Mouse (Mus musculus) brain, embryonic 14.5 days (tissue): Measurements from ENCODE around the gene Krtap11-1. TPM values are rescaled to one million over a fixed set of nuclear protein-coding genes. Genes with fewer than 3 reads are reported as not detected.

Experiments used
- DNase-seq: peaks from one replicate; pipeline ENCODE4 v3.0.0-alpha.2; 2011; ENCODE audit warnings: low read depth
- CTCF ChIP-seq: fragments of 200-500 bp; IDR thresholded peaks from 2 replicates; pipeline ENCODE4 v1.5.1; 2012; ENCODE audit warnings: inconsistent platforms, mild to moderate bottlenecking, moderate library complexity, borderline replicate concordance; ENCODE audit not compliant: insufficient read depth, insufficient read length; ENCODE audit errors: extremely low read depth
- POLR2A ChIP-seq: fragments of 200-500 bp; IDR thresholded peaks from 2 replicates; pipeline ENCODE4 v1.6.1; 2012; ENCODE audit warnings: mild to moderate bottlenecking, inconsistent platforms, borderline replicate concordance; ENCODE audit not compliant: poor library complexity, insufficient read depth, insufficient read length, severe bottlenecking; ENCODE audit errors: extremely low read depth
- polyA plus RNA-seq: library from polyadenylated mRNA; depleted of rRNA; stranded (reverse); fragments of >200 nt; gene quantifications from 2 replicates; pipeline ENCODE4 v1.2.3, GENCODE M21; 2012; rRNA removed

The Krtap11-1 gene
- polyA plus RNA-seq, result not detected in 2 replicates

- TF ChIP-seq POLR2A (no peak), CTCF (no peak)
- no peak for DNase-seq
Observed at GRCm38 (mm10) chr16:89571083-89571482, at the start of gene Krtap11-1. Krtap11-1 (minus strand) TSS chr16:89571183.

GRCm38 (mm10) chr16:89618190-89618589 lies 47.2 kb upstream of the Krtap11-1 start:
- no peak for TF ChIP-seq POLR2A
- no peak for TF ChIP-seq CTCF
- no peak for DNase-seq

GRCm38 (mm10) chr16:89617251-89617650 lies 46.3 kb upstream of the Krtap11-1 start:
- no peak for TF ChIP-seq POLR2A
- no peak for DNase-seq

- DNase-seq, result peak; percentile 68
- TF ChIP-seq POLR2A (no peak), CTCF (no peak)
Observed at GRCm38 (mm10) chr16:89613726-89614125, 42.7 kb upstream of the Krtap11-1 start.

GRCm38 (mm10) chr16:89608791-89609185 lies 37.8 kb upstream of the Krtap11-1 start:
- no peak for DNase-seq
- TF ChIP-seq CTCF, result no peak
- no peak for TF ChIP-seq POLR2A

GRCm38 (mm10) chr16:89608161-89608790 lies 37.3 kb upstream of the Krtap11-1 start:
- TF ChIP-seq POLR2A (no peak), CTCF (no peak)
- DNase-seq, result no peak

GRCm38 (mm10) chr16:89606951-89607350 lies 36.0 kb upstream of the Krtap11-1 start:
- DNase-seq, result no peak
- TF ChIP-seq POLR2A, result no peak
- no peak for TF ChIP-seq CTCF

- TF ChIP-seq CTCF (no peak), POLR2A (no peak)
- DNase-seq, result no peak
Observed at GRCm38 (mm10) chr16:89587209-89587608, 16.2 kb upstream of the Krtap11-1 start.

GRCm38 (mm10) chr16:89585604-89586508 lies 14.9 kb upstream of the Krtap11-1 start:
- no peak for TF ChIP-seq CTCF
- TF ChIP-seq POLR2A, result no peak
- no peak for DNase-seq

- TF ChIP-seq CTCF, result no peak
Observed at GRCm38 (mm10) chr16:89581658-89582057, 10.7 kb upstream of the Krtap11-1 start.

GRCm38 (mm10) chr16:89570516-89570915 lies 467 bp downstream of the Krtap11-1 start:
- peak; percentile 32 for DNase-seq
- TF ChIP-seq POLR2A (no peak), CTCF (no peak)

More at GRCm38 (mm10) chr16:89581658-89582057, 10.7 kb upstream of the Krtap11-1 start:
- no peak for DNase-seq

- TF ChIP-seq POLR2A (no peak), CTCF (no peak)
- DNase-seq, result peak; percentile 81
Observed at GRCm38 (mm10) chr16:89569136-89569535, 1.8 kb downstream of the Krtap11-1 start.

- DNase-seq, result no peak
- TF ChIP-seq CTCF, result no peak
- TF ChIP-seq POLR2A, result no peak
Observed at GRCm38 (mm10) chr16:89568141-89568540, 2.8 kb downstream of the Krtap11-1 start.
